Mouse (Mus musculus): ENCODE data around the gene Armc2. TPM values are rescaled to one million over a fixed set of nuclear protein-coding genes. Genes with fewer than 3 reads are reported as not detected.

Armc2 gene
- total and polyA plus RNA-seq, 2 experiments from 2014 or later = 9.1 to 11.7 TPM

DNA sequence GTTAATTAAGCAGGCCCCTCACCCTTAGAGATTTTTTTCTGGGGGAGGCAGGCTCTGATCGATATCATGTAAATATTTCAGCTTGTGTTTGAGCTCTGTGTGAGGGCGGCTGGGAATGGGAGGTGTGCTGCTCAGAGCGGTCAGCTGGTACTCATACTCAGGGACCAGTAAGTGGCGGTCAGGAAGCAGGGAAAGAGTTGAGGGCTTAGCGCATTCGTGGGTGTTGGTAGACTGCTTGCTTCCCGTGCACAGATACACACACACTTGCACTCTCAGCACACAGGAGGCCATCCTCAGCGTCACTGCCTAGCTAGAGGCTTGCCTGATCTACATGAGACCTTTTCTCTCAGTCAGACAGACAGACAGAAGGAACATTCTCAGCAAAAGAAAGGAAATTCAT lies 116.8 kb downstream of the Armc2 start:
- peaks cover 35% of the 10 kb centered on the region for H3K36me3 ChIP-seq (ENCODE audit: insufficient read depth, low read length)
- ATAC-seq (no peak), DNase-seq (ENCODE audit: low spot score) (no peak)
- H3K4me2 ChIP-seq (ENCODE audit: low read depth, low read length) = no peak overlapping the region
- WGBS = 87% methylated on average over 8 of the region's 8 CpGs
- no peaks in the 10 kb centered on the region for H3K27me3 ChIP-seq (ENCODE audit: insufficient read depth, low read length)
- H3K9ac ChIP-seq (replicated peaks; ENCODE audit: low read length) = no peak overlapping the region
- H3K27ac ChIP-seq = no peak overlapping the region; the same call in 1 of the 2 replicates
- H3K4me3 ChIP-seq (ENCODE audit: low read length) = no peak overlapping the region
- no peaks in the 10 kb centered on the region for H3K9me3 ChIP-seq (ENCODE audit: low read length)
- TF ChIP-seq CTCF (IDR thresholded peaks at IDR 0.05; ENCODE audit: low read depth) = no peak
- H3K4me1 ChIP-seq (ENCODE audit: insufficient read depth, low read length) = no peaks in the 10 kb centered on the region

DNA sequence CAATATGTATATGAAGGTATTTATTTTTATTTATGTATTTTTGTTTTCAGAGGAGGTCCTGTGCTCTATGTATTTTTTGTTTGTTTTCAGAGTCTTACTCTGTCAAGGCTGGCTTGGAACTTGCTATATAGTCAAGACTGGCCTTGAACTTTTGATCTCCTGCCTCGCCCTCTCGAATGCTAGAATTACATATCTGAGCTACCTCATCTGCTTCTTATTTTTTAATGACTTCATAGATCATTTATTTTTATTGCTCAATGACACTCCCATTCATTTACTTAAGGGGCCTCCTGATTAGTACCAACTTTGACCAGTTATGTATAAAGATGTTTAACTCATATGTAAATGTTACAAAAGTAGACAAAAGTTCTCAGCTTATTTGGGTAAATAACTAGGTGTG lies 121.4 kb downstream of the Armc2 start:
- Histone ChIP-seq H3K9me3 (ENCODE audit: low read length) (no peaks in the 10 kb centered on the region), H3K9ac (replicated peaks; ENCODE audit: low read length) (no peak overlapping the region), H3K27ac (no peak overlapping the region), H3K36me3 (ENCODE audit: insufficient read depth, low read length) (peaks cover 7% of the 10 kb centered on the region), H3K4me3 (ENCODE audit: low read length) (no peak overlapping the region), H3K4me1 (ENCODE audit: insufficient read depth, low read length) (no peaks in the 10 kb centered on the region), H3K27me3 (ENCODE audit: insufficient read depth, low read length) (no peaks in the 10 kb centered on the region), H3K4me2 (ENCODE audit: low read depth, low read length) (no peak overlapping the region)
- DNase-seq (ENCODE audit: low spot score) = no peak
- TF ChIP-seq CTCF (IDR thresholded peaks at IDR 0.05; ENCODE audit: low read depth) = no peak
- WGBS = 96% methylated on average over 2 of the region's 2 CpGs
- ATAC-seq = no peak

DNA sequence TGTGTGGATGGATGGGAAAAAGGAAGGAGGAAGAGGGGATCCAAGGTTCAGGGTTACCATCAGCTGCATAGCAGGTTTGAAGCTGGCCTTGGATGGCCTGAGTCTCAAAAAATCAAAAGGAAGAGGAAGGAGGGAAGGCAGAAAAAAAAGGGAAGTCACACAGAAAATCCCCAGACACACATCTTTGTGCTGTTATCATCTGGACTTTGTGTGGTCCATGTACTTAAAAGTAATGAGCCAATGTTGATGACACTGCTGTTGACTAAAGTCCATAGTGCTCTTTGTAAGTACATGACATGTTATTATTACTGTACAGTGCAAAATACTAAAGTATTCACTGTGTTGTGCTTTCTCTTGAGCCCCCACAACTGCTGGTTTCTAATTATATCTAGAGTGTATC lies 121.8 kb downstream of the Armc2 start:
- peaks cover 7% of the 10 kb centered on the region for H3K36me3 ChIP-seq (ENCODE audit: insufficient read depth, low read length)
- no peaks in the 10 kb centered on the region for H3K27me3 ChIP-seq (ENCODE audit: insufficient read depth, low read length)
- no peak for TF ChIP-seq CTCF (IDR thresholded peaks at IDR 0.05; ENCODE audit: low read depth)
- H3K4me3 ChIP-seq (ENCODE audit: low read length) = no peak overlapping the region
- no peak for DNase-seq (ENCODE audit: low spot score)
- no peak overlapping the region for H3K9ac ChIP-seq (replicated peaks; ENCODE audit: low read length)
- no peaks in the 10 kb centered on the region for H3K9me3 ChIP-seq (ENCODE audit: low read length)
- no peak overlapping the region for H3K27ac ChIP-seq
- ATAC-seq = no peak
- H3K4me2 ChIP-seq (ENCODE audit: low read depth, low read length) = no peak overlapping the region
- H3K4me1 ChIP-seq (ENCODE audit: insufficient read depth, low read length) = no peaks in the 10 kb centered on the region

GRCm38 (mm10) chr10:41893433-41894411 lies 124.5 kb downstream of the Armc2 start:
- Histone ChIP-seq H3K4me2 (ENCODE audit: low read depth, low read length) (no peak overlapping the region), H3K4me1 (ENCODE audit: insufficient read depth, low read length) (no peaks in the 10 kb centered on the region), H3K36me3 (ENCODE audit: insufficient read depth, low read length) (peaks cover 7% of the 10 kb centered on the region), H3K27ac (peak overlapping the region; percentile 42; the same call in 1 of the 2 replicates), H3K9me3 (ENCODE audit: low read length) (no peaks in the 10 kb centered on the region), H3K9ac (replicated peaks; ENCODE audit: low read length) (no peak overlapping the region), H3K27me3 (ENCODE audit: insufficient read depth, low read length) (no peaks in the 10 kb centered on the region), H3K4me3 (ENCODE audit: low read length) (no peak overlapping the region)
- TF ChIP-seq CTCF (IDR thresholded peaks at IDR 0.05; ENCODE audit: low read depth) = no peak
- 54% methylated on average over 4 of the region's 4 CpGs for WGBS
- DNase-seq (ENCODE audit: low spot score) (peak; percentile 46), ATAC-seq (no peak)

- no peak for TF ChIP-seq CTCF (IDR thresholded peaks at IDR 0.05; ENCODE audit: low read depth)
- WGBS = 86% methylated on average over 4 of the region's 4 CpGs
- ATAC-seq = no peak
- H3K27ac ChIP-seq = no peak overlapping the region
- H3K4me1 ChIP-seq (ENCODE audit: insufficient read depth, low read length) = no peaks in the 10 kb centered on the region
- no peaks in the 10 kb centered on the region for H3K27me3 ChIP-seq (ENCODE audit: insufficient read depth, low read length)
- no peaks in the 10 kb centered on the region for H3K9me3 ChIP-seq (ENCODE audit: low read length)
- no peak overlapping the region for H3K4me2 ChIP-seq (ENCODE audit: low read depth, low read length)
- no peak overlapping the region for H3K9ac ChIP-seq (replicated peaks; ENCODE audit: low read length)
- DNase-seq (ENCODE audit: low spot score) = no peak
- H3K4me3 ChIP-seq (ENCODE audit: low read length) = no peak overlapping the region
- H3K36me3 ChIP-seq (ENCODE audit: insufficient read depth, low read length) = no peaks in the 10 kb centered on the region
Measured at GRCm38 (mm10) chr10:41891312-41891711, 126.9 kb downstream of the Armc2 start.

- Histone ChIP-seq H3K4me2 (ENCODE audit: low read depth, low read length) (no peak overlapping the region), H3K4me3 (ENCODE audit: low read length) (no peak overlapping the region), H3K27me3 (ENCODE audit: insufficient read depth, low read length) (no peaks in the 10 kb centered on the region), H3K9ac (replicated peaks; ENCODE audit: low read length) (no peak overlapping the region), H3K9me3 (ENCODE audit: low read length) (no peaks in the 10 kb centered on the region), H3K4me1 (ENCODE audit: insufficient read depth, low read length) (no peaks in the 10 kb centered on the region), H3K36me3 (ENCODE audit: insufficient read depth, low read length) (no peaks in the 10 kb centered on the region), H3K27ac (no peak overlapping the region)
- no peak for TF ChIP-seq CTCF (IDR thresholded peaks at IDR 0.05; ENCODE audit: low read depth)
- DNase-seq (ENCODE audit: low spot score) (no peak), ATAC-seq (no peak)
Measured at GRCm38 (mm10) chr10:41890537-41890936, 127.7 kb downstream of the Armc2 start.

DNA sequence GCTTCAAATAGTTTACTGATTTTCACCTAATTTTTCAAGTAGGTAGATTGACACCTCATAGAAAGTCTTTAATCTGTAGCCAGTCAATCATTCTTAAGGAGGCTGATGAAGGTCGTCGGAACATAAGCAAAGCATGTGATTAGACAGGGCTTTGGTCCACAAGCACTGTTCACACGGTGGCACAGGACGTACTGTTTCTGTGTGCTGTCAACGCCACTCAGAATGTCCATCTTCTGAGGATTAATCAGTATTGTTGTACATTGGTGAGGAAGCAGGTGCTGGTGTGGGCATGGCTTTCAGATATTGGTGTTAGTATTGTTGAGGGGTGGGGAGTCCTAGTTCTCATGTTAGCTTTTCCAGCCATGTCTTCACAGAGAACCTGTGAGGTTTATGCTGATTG lies 128.7 kb downstream of the Armc2 start:
- Histone ChIP-seq H3K27me3 (ENCODE audit: insufficient read depth, low read length) (no peaks in the 10 kb centered on the region), H3K27ac (no peak overlapping the region), H3K36me3 (ENCODE audit: insufficient read depth, low read length) (no peaks in the 10 kb centered on the region), H3K9ac (replicated peaks; ENCODE audit: low read length) (no peak overlapping the region), H3K4me1 (ENCODE audit: insufficient read depth, low read length) (no peaks in the 10 kb centered on the region), H3K4me3 (ENCODE audit: low read length) (no peak overlapping the region), H3K4me2 (ENCODE audit: low read depth, low read length) (peak overlapping the region; percentile 11), H3K9me3 (ENCODE audit: low read length) (no peaks in the 10 kb centered on the region)
- no peak for TF ChIP-seq CTCF (IDR thresholded peaks at IDR 0.05; ENCODE audit: low read depth)
- no peak for DNase-seq (ENCODE audit: low spot score)
- no peak for ATAC-seq
- WGBS = 56% methylated on average over 5 of the region's 5 CpGs

Measured in hindbrain, postnatal 0 days (tissue).